Mouse (Mus musculus) heart, adult 2 months (tissue): ENCODE measurements around the gene Usp43. TPM values are rescaled to one million over a fixed set of nuclear protein-coding genes. Genes with fewer than 3 reads are reported as not detected.

Source experiments
- DNase-seq, 2 experiments: peaks; one replicate each; pipeline ENCODE4 v3.0.0; 2021
- H3K27ac ChIP-seq: fragments of 200-600 bp; 2 replicates; pipeline ENCODE4 v1.8.1; 2022
- H3K27me3 ChIP-seq: fragments of 200-500 bp; 2 replicates; pipeline ENCODE4 v1.6.1; 2012; ENCODE audit warnings: mild to moderate bottlenecking, low read length, inconsistent platforms, mixed read lengths; ENCODE audit not compliant: control insufficient read depth, insufficient read depth
- H3K36me3 ChIP-seq: fragments of 200-500 bp; 2 replicates; pipeline ENCODE4 v1.6.1; 2012; ENCODE audit warnings: low read length, inconsistent platforms; ENCODE audit not compliant: control insufficient read depth, insufficient read depth
- H3K4me1 ChIP-seq: fragments of 200-500 bp; 2 replicates; pipeline ENCODE4 v1.6.1; 2011; ENCODE audit warnings: low read length; ENCODE audit not compliant: control insufficient read depth, insufficient read depth
- H3K4me3 ChIP-seq: fragments of 200-600 bp; 2 replicates; pipeline ENCODE4 v1.8.1; 2022
- H3K79me2 ChIP-seq: fragments of 200-500 bp; replicated peaks from 2 replicates; pipeline ENCODE4 v1.6.1; 2012; ENCODE audit warnings: mild to moderate bottlenecking, inconsistent platforms, low read length, moderate library complexity, mixed read lengths; ENCODE audit not compliant: control insufficient read depth, insufficient read depth
- H3K9ac ChIP-seq: fragments of 200-500 bp; 2 replicates; pipeline ENCODE4 v1.6.1; 2012; ENCODE audit warnings: low read depth, mild to moderate bottlenecking, control low read depth, inconsistent platforms, low read length, mixed read lengths
- CTCF ChIP-seq: fragments of 200-600 bp; IDR thresholded peaks from 2 replicates; pipeline ENCODE4 v1.8.1; 2022; ENCODE audit warnings: antibody characterized with exemption, mild to moderate bottlenecking, moderate library complexity
- EP300 ChIP-seq: fragments of 200-500 bp; IDR thresholded peaks from 2 replicates; pipeline ENCODE4 v1.6.1; 2011; ENCODE audit warnings: low read depth, low read length, control low read depth; ENCODE audit not compliant: insufficient read depth
- POLR2A ChIP-seq: fragments of 200-500 bp; IDR thresholded peaks from 2 replicates; pipeline ENCODE4 v1.6.1; 2011; ENCODE audit warnings: mild to moderate bottlenecking, low read depth, low read length, control low read depth; ENCODE audit not compliant: insufficient read depth
- WGBS: fragments of 180-500 bp; shearing (Covaris S2); methylation state at CpG from one replicate; pipeline ENCODE4 v1.1.7; 2018; 5-methylcytosine and 5-hydroxymethylcytosine counted together
- intact Hi-C: fragments of 180-260 bp; cut with DNase I; formaldehyde crosslinking; loops from one replicate; pipeline ENCODE4 v1.15.1; 2025
- polyA plus RNA-seq: library from polyadenylated mRNA; depleted of rRNA; stranded (reverse); fragments of >200 nt; gene quantifications from 2 replicates; pipeline ENCODE4 v1.2.3, GENCODE M21; 2012
- total RNA-seq, 2 experiments: library from RNA; stranded (reverse); gene quantifications; 2 replicates each; pipeline ENCODE4 v1.2.3; 2021

Usp43 gene
- total and polyA plus RNA-seq, 3 experiments: 1.1 to 1.7 (median 1.6) TPM

GRCm38 (mm10) chr11:67835408-67836078, 86.4 kb downstream of the Usp43 start:
- H3K27ac ChIP-seq: no peak overlapping the region
- H3K4me3 ChIP-seq: no peak overlapping the region
- intact Hi-C loops: no loop called here
- no peak for DNase-seq
- no peaks in the 10 kb centered on the region for H3K79me2 ChIP-seq
- no peaks in the 10 kb centered on the region for H3K36me3 ChIP-seq
- no peak for TF ChIP-seq CTCF
- no peak for TF ChIP-seq EP300
- TF ChIP-seq POLR2A: no peak
- 49% methylated on average over 10 of the region's 10 CpGs for whole genome bisulfite sequencing
- H3K27me3 ChIP-seq: no peaks in the 10 kb centered on the region
- H3K9ac ChIP-seq: no peak overlapping the region
- H3K4me1 ChIP-seq: no peaks in the 10 kb centered on the region

DNA sequence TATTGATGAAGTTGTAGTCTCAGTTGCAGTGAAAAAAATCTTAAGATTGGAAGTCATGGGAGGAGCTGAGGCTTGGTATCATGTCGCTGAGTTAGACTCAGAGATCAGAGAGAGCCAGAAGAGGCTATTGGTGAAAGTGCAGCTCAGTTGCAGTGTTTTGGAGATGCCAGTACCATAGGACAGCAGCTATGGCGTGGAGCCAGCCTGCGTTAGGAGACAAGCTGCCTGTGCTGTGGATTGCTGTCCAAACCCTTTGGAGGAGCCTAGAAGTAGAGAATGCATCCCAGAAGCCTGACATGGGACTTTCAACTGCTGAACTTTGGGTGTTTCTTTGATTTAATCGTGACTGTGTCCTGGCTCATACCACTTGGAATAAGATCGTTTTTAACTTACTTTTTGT, 90.1 kb downstream of the Usp43 start:
- intact Hi-C loops: no loop called here
- 52% methylated on average over 5 of the region's 5 CpGs for WGBS

DNA sequence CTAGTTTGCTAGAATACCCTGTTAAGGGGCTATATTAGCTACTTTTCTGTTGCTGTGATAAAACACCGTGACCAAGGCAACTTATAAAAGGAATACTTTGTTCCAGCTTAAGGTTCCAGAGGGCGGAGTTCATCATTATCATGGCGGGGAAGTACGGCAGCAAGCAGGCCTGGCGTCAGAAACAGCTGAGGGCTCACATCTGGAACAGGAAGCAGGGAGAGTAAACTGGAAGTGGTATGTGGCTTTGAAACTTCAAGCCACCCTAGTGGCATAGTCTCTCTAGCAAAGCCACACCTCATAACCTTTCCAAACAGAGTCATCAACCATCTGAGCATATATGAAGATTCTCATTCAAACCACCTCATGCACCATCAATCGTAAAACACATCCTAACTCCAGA, 92.4 kb downstream of the Usp43 start:
- 58% methylated on average over 6 of the region's 6 CpGs for WGBS

More for the DNA sequence above, 90.1 kb downstream of the Usp43 start:
- TF ChIP-seq CTCF: no peak
- no peak for TF ChIP-seq POLR2A
- TF ChIP-seq EP300: no peak
- no peak overlapping the region for H3K9ac ChIP-seq
- DNase-seq: no peak
- H3K27me3 ChIP-seq: no peaks in the 10 kb centered on the region
- no peaks in the 10 kb centered on the region for H3K36me3 ChIP-seq
- no peaks in the 10 kb centered on the region for H3K79me2 ChIP-seq
- H3K27ac ChIP-seq: no peak overlapping the region
- H3K4me3 ChIP-seq: no peak overlapping the region
- no peaks in the 10 kb centered on the region for H3K4me1 ChIP-seq

GRCm38 (mm10) chr11:67828360-67829059, 93.4 kb downstream of the Usp43 start:
- intact Hi-C loops: no loop called here
- Histone ChIP-seq H3K36me3 (no peaks in the 10 kb centered on the region), H3K27me3 (no peaks in the 10 kb centered on the region), H3K27ac (no peak overlapping the region), H3K79me2 (no peaks in the 10 kb centered on the region), H3K9ac (no peak overlapping the region), H3K4me1 (no peaks in the 10 kb centered on the region), H3K4me3 (no peak overlapping the region)
- WGBS: 41% methylated on average over 12 of the region's 12 CpGs
- TF ChIP-seq CTCF (no peak), POLR2A (no peak), EP300 (no peak)
- no peak for DNase-seq

More for the DNA sequence above, 92.4 kb downstream of the Usp43 start:
- Histone ChIP-seq H3K9ac (no peak overlapping the region), H3K27me3 (no peaks in the 10 kb centered on the region), H3K79me2 (no peaks in the 10 kb centered on the region), H3K36me3 (no peaks in the 10 kb centered on the region), H3K4me3 (no peak overlapping the region), H3K27ac (no peak overlapping the region), H3K4me1 (no peaks in the 10 kb centered on the region)
- DNase-seq: no peak
- intact Hi-C loops: no loop called here
- TF ChIP-seq CTCF: no peak
- no peak for TF ChIP-seq POLR2A
- TF ChIP-seq EP300: no peak

GRCm38 (mm10) chr11:67821560-67821959, 100.4 kb downstream of the Usp43 start:
- Histone ChIP-seq H3K27ac (no peak overlapping the region), H3K9ac (no peak overlapping the region), H3K4me1 (no peaks in the 10 kb centered on the region), H3K36me3 (no peaks in the 10 kb centered on the region), H3K27me3 (no peaks in the 10 kb centered on the region), H3K4me3 (no peak overlapping the region), H3K79me2 (no peaks in the 10 kb centered on the region)
- WGBS: 79% methylated on average over 6 of the region's 6 CpGs
- DNase-seq: no peak
- TF ChIP-seq EP300 (no peak), POLR2A (no peak), CTCF (no peak)
- intact Hi-C loops: no loop called here

- peak in 1 of 2 experiments; percentile 31 for DNase-seq
- WGBS: 30% methylated on average over 4 of the region's 4 CpGs
Observed at GRCm38 (mm10) chr11:67820221-67820620, 101.7 kb downstream of the Usp43 start.

More at GRCm38 (mm10) chr11:67820221-67820620, 101.7 kb downstream of the Usp43 start:
- H3K4me3 ChIP-seq: no peak overlapping the region
- H3K27me3 ChIP-seq: no peaks in the 10 kb centered on the region
- no peak overlapping the region for H3K9ac ChIP-seq
- no peak overlapping the region for H3K27ac ChIP-seq
- H3K4me1 ChIP-seq: no peaks in the 10 kb centered on the region
- no peaks in the 10 kb centered on the region for H3K79me2 ChIP-seq
- TF ChIP-seq CTCF (peak; percentile 67), EP300 (no peak), POLR2A (no peak)
- intact Hi-C loops: no loop called here
- H3K36me3 ChIP-seq: no peaks in the 10 kb centered on the region
